Comparison of ENCODE assay signal across 22 mouse cellular contexts in the genomic region with DNA sequence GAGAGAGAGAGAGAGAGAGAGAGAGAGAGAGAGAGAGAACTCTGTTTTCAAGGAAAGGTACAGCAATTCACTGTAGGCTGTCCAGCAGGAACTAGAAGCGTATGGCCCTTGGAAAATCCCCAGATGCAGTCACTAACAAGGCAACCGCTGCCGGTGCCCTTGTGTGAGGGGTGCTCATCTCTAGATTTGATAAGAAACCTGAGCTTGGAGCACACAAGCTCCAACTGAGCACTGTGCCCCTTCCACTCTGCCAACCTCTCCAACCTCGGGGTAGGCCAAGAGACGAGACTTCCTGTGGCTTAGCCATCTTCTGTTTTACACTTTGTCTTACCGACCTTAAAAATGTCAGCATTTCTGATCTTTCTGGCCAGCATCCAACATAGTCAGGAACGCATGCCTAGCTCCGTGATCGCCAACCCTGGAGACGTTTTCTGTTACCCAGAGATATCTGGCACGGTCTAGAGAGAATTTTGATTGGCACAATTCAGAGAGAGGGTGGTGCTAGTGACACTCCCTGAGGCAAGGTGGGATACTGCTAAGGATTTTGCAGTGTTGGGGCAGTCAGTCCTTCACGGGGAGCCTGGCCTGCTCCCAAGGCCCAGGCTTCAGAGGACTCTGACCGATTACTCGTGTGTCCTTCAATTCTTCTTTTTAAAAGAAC. TPM values are rescaled to one million over a fixed set of nuclear protein-coding genes. Genes with fewer than 3 reads are reported as not detected.
DNase-seq lines count a peak whose midpoint lies in the region; ATAC-seq lines count a peak whose summit lies in the region.
"Had no signal": no experiment of that assay in that cellular context is flagged by ENCODE, and none has a peak within 500 bp of the region (broad histone marks: within the 10 kb centered on the region; RNA-seq: fewer than 3 reads in every experiment).

No protein-coding gene starts in this region.

- H3K4me3 ChIP-seq in liver, embryonic 12.5 days = no peak overlapping the region
- H3K4me3 ChIP-seq: hindbrain, embryonic 12.5 days; limb, embryonic 12.5 days; liver, embryonic 13.5 days; neural tube, embryonic 12.5 days had no signal

- DNase-seq in cerebellum, adult 8-10 months = peak; percentile 49
- DNase-seq in cerebellum, adult 11 months = no peak
- DNase-seq in left cerebral cortex, postnatal 4 days = peak; percentile 38
- no peak for DNase-seq in left cerebral cortex, adult 11 months (ENCODE audit: low spot score)
- DNase-seq in adrenal gland, postnatal 10 days = peak; percentile 50
- DNase-seq in cerebellum, adult 9-11 months = peak; percentile 67
- DNase-seq in frontal cortex, postnatal 25 days (ENCODE audit: low spot score in 2 of 2) = no peak
- DNase-seq: gastrocnemius, postnatal 36 days; kidney, adult 8-10 months; kidney, postnatal 25 days; liver, embryonic 13.5 days; lung, embryonic 14.5 days; lung, postnatal 36 days; thymus, postnatal 25 days had no signal

- intact Hi-C loops in left cerebral cortex, postnatal 4 days (cut with DNase I) = no loop called here

- H3K9ac ChIP-seq in liver, embryonic 12.5 days = no peak overlapping the region
- H3K9ac ChIP-seq: hindbrain, embryonic 12.5 days; limb, embryonic 12.5 days; liver, embryonic 13.5 days; lung, embryonic 14.5 days; neural tube, embryonic 12.5 days had no signal

- 67% methylated on average over 14 of the region's 14 CpGs for WGBS in liver, embryonic 12.5 days (ENCODE audit: insufficient replicate concordance)

- H3K36me3 ChIP-seq in liver, embryonic 12.5 days = no peaks in the 10 kb centered on the region
- H3K36me3 ChIP-seq: hindbrain, embryonic 12.5 days; limb, embryonic 12.5 days; liver, embryonic 13.5 days; neural tube, embryonic 12.5 days had no signal

- ATAC-seq in liver, embryonic 12.5 days = no peak

- H3K4me2 ChIP-seq in liver, embryonic 12.5 days = no peak overlapping the region
- H3K4me2 ChIP-seq: hindbrain, embryonic 12.5 days; limb, embryonic 12.5 days; liver, embryonic 13.5 days; lung, embryonic 14.5 days; neural tube, embryonic 12.5 days had no signal

- H3K27ac ChIP-seq in liver, embryonic 12.5 days = no peak overlapping the region
- H3K27ac ChIP-seq: hindbrain, embryonic 12.5 days; limb, embryonic 12.5 days; liver, embryonic 13.5 days; neural tube, embryonic 12.5 days had no signal

- H3K9me3 ChIP-seq in liver, embryonic 12.5 days (replicated peaks) = 0 out of 2 replicates have a peak, but pooled peaks cover 3% of the 10 kb centered on the region
- H3K9me3 ChIP-seq: hindbrain, embryonic 12.5 days; limb, embryonic 12.5 days; neural tube, embryonic 12.5 days had no signal

- no peaks in the 10 kb centered on the region for H3K4me1 ChIP-seq in liver, embryonic 12.5 days
- H3K4me1 ChIP-seq: liver, embryonic 13.5 days had no signal

- H3K27me3 ChIP-seq in liver, embryonic 12.5 days (replicated peaks) = no peaks in the 10 kb centered on the region
- H3K27me3 ChIP-seq: CH12.LX; hindbrain, embryonic 12.5 days; liver, embryonic 13.5 days; neural tube, embryonic 12.5 days had no signal

RNA-seq across cellular contexts. Expression of a gene that starts 25.1 kb away (rescaled TPM):
- 10 to 100 TPM; 45.3 to 53.8 TPM for total RNA-seq in left cerebral cortex, postnatal 4 days (2021)
- total RNA-seq in adrenal gland, postnatal 10 days (2021) = 1 to 10 TPM; 2.8 to 2.9 TPM
- polyA plus RNA-seq in liver, embryonic 12.5 days (2016; fragmentation: Nextera tagmentation; extraction: Ambion mirVana) = 0.07 and 0.20 TPM in 2 replicates
- total RNA-seq: CH12.LX; megakaryocyte-erythroid progenitor cell, adult 5-6 weeks; MEL; monocyte, adult 5-6 weeks had no signal

Comparison
In these comparisons a context has a peak if more than half of its experiments do, and no peak if none do; other contexts are left out.
1. DNase-seq: peak in cerebellum, adult 8-10 months (single experiment), left cerebral cortex, postnatal 4 days (single experiment), adrenal gland, postnatal 10 days (single experiment) and cerebellum, adult 9-11 months (single experiment); none in cerebellum, adult 11 months (single experiment), left cerebral cortex, adult 11 months (single experiment) and frontal cortex, postnatal 25 days (0 of 2).
2. RNA of a gene that starts 25.1 kb away (total RNA-seq): 45.3 to 53.8 TPM in left cerebral cortex, postnatal 4 days; 2.8 to 2.9 TPM in adrenal gland, postnatal 10 days; every median in the first group is over 10 times any median in the second.